Comparison of ENCODE assay signal across 13 mouse cellular contexts in genomic region chr5:66525002-66525401, GRCm38 (mm10).
DNase-seq lines count a peak whose midpoint lies in the region; ATAC-seq lines count a peak whose summit lies in the region.
"Had no signal": no experiment of that assay in that cellular context is flagged by ENCODE, and none has a peak within 500 bp of the region (broad histone marks: within the 10 kb centered on the region; RNA-seq: fewer than 3 reads in every experiment).

No protein-coding gene starts in this region.

- H3K9me3 ChIP-seq in kidney, embryonic 15.5 days (replicated peaks), result no peaks in the 10 kb centered on the region
- no peaks in the 10 kb centered on the region for H3K9me3 ChIP-seq in embryonic facial prominence, embryonic 11.5 days (replicated peaks; ENCODE audit: control insufficient read depth, low read length)
- H3K9me3 ChIP-seq: intestine, embryonic 15.5 days; liver, embryonic 15.5 days had no signal

- no peaks in the 10 kb centered on the region for H3K36me3 ChIP-seq in kidney, embryonic 15.5 days
- H3K36me3 ChIP-seq in embryonic facial prominence, embryonic 11.5 days (replicated peaks; ENCODE audit: control insufficient read depth, insufficient read depth, low read depth, low read length), result no peaks in the 10 kb centered on the region
- no peaks in the 10 kb centered on the region for H3K36me3 ChIP-seq in macrophage (ENCODE audit: inconsistent target)
- H3K36me3 ChIP-seq: intestine, embryonic 15.5 days; liver, embryonic 15.5 days had no signal

- ATAC-seq in kidney, embryonic 15.5 days (replicated peaks; ENCODE audit: low FRiP score), result no peak
- ATAC-seq in embryonic facial prominence, embryonic 11.5 days (replicated peaks; ENCODE audit: insufficient number of reproducible peaks, low FRiP score, low TSS enrichment, low read depth), result no peak
- ATAC-seq: intestine, embryonic 15.5 days had no signal

- DNase-seq in heart, adult 11 months, result peak; percentile 80
- no peak for DNase-seq in heart, adult 18-20 months
- DNase-seq in kidney, postnatal 25 days, result no peak
- peak; percentile 54 for DNase-seq in embryonic facial prominence, embryonic 11.5 days (ENCODE audit: low spot score)
- DNase-seq in frontal cortex, postnatal 36 days (ENCODE audit: low spot score in 2 of 2), result no peak
- no peak for DNase-seq in gastrocnemius, adult 8-10 months (ENCODE audit: low spot score in 2 of 2)
- DNase-seq: cerebellum, postnatal 10 days; retina, postnatal 1 day; thymus, adult 18-20 months had no signal

- H3K27ac ChIP-seq in kidney, embryonic 15.5 days, result peak overlapping the region; percentile 27; the same call in 1 of the 2 replicates
- no peak overlapping the region for H3K27ac ChIP-seq in embryonic facial prominence, embryonic 11.5 days (replicated peaks; ENCODE audit: low read depth, low read length)
- H3K27ac ChIP-seq in macrophage, result peak overlapping the region; percentile 67
- H3K27ac ChIP-seq: intestine, embryonic 15.5 days; liver, embryonic 15.5 days had no signal

- H3K9ac ChIP-seq in kidney, embryonic 15.5 days, result no peak overlapping the region
- H3K9ac ChIP-seq in embryonic facial prominence, embryonic 11.5 days (replicated peaks; ENCODE audit: low read length), result no peak overlapping the region
- H3K9ac ChIP-seq: intestine, embryonic 15.5 days; liver, embryonic 15.5 days had no signal

- no peaks in the 10 kb centered on the region for H3K79me2 ChIP-seq in macrophage (ENCODE audit: inconsistent target)

- H3K4me3 ChIP-seq in kidney, embryonic 15.5 days (replicated peaks), result no peak overlapping the region
- no peak overlapping the region for H3K4me3 ChIP-seq in embryonic facial prominence, embryonic 11.5 days (ENCODE audit: low read depth, low read length)
- no peak overlapping the region for H3K4me3 ChIP-seq in macrophage (ENCODE audit: inconsistent target)
- H3K4me3 ChIP-seq: intestine, embryonic 15.5 days; liver, embryonic 15.5 days had no signal

- peaks cover 42% of the 10 kb centered on the region for H3K4me1 ChIP-seq in kidney, embryonic 15.5 days
- H3K4me1 ChIP-seq in embryonic facial prominence, embryonic 11.5 days (ENCODE audit: control insufficient read depth, insufficient read depth, low read length), result peaks cover 7% of the 10 kb centered on the region
- H3K4me1 ChIP-seq: liver, embryonic 15.5 days had no signal

- no peak overlapping the region for H3K4me2 ChIP-seq in kidney, embryonic 15.5 days
- H3K4me2 ChIP-seq in embryonic facial prominence, embryonic 11.5 days (ENCODE audit: low read depth, low read length), result no peak overlapping the region
- H3K4me2 ChIP-seq: intestine, embryonic 15.5 days; liver, embryonic 15.5 days had no signal

- 76% methylated on average over 4 of the region's 4 CpGs for WGBS in kidney, embryonic 15.5 days
- 56% methylated on average over 4 of the region's 4 CpGs for WGBS in embryonic facial prominence, embryonic 11.5 days
- WGBS in macrophage (ENCODE audit: missing documents), result 31% methylated on average over 4 of the region's 4 CpGs

- no peaks in the 10 kb centered on the region for H3K27me3 ChIP-seq in kidney, embryonic 15.5 days
- no peaks in the 10 kb centered on the region for H3K27me3 ChIP-seq in embryonic facial prominence, embryonic 11.5 days (ENCODE audit: control insufficient read depth, insufficient read depth, low read length)
- H3K27me3 ChIP-seq: intestine, embryonic 15.5 days had no signal

Comparison
In these comparisons a context has a peak if more than half of its experiments do, and no peak if none do; other contexts are left out.
1. DNase-seq: peak in heart, adult 11 months (single experiment) and embryonic facial prominence, embryonic 11.5 days (single experiment); none in heart, adult 18-20 months (0 of 2), kidney, postnatal 25 days (0 of 2), frontal cortex, postnatal 36 days (0 of 2) and gastrocnemius, adult 8-10 months (0 of 2).